Mouse (Mus musculus) limb, embryonic 11.5 days (tissue): ENCODE measurements around the gene Tsacc. TPM values are rescaled to one million over a fixed set of nuclear protein-coding genes. Genes with fewer than 3 reads are reported as not detected.
"Not testable (repeated sequence)": the region's sequence is repeated elsewhere in the genome, so short reads cannot be mapped to it uniquely, and the experiment has no call there.

Experiments
- ATAC-seq: fragments of 200-750 bp; cut with Nextera tagmentation; 2 replicates; pipeline ENCODE4 v1.8.0; 2017; ENCODE audit warnings: low read depth; ENCODE audit not compliant: insufficient number of reproducible peaks, low FRiP score, low TSS enrichment
- DNase-seq: peaks from one replicate; pipeline ENCODE4 v3.0.0-alpha.2; 2015; ENCODE audit warnings: low spot score
- H3K27ac ChIP-seq: fragments of 300-500 bp; sonication (generic); replicated peaks from 2 replicates; pipeline ENCODE4 v1.5.1; 2014; ENCODE audit warnings: low read depth, mild to moderate bottlenecking, low read length
- H3K27me3 ChIP-seq: fragments of 300-500 bp; sonication (generic); 2 replicates; pipeline ENCODE4 v1.6.1; 2014; ENCODE audit warnings: mild to moderate bottlenecking, low read length, mixed read lengths; ENCODE audit not compliant: control insufficient read depth, insufficient read depth
- H3K36me3 ChIP-seq: fragments of 300-500 bp; sonication (generic); 2 replicates; pipeline ENCODE4 v1.6.1; 2014; ENCODE audit warnings: mild to moderate bottlenecking, low read length, moderate library complexity, mixed read lengths; ENCODE audit not compliant: control insufficient read depth, insufficient read depth
- H3K4me1 ChIP-seq: fragments of 300-500 bp; sonication (generic); 2 replicates; pipeline ENCODE4 v1.6.1; 2014; ENCODE audit warnings: low read length, mixed read lengths; ENCODE audit not compliant: control insufficient read depth, insufficient read depth
- H3K4me2 ChIP-seq: fragments of 300-500 bp; sonication (generic); 2 replicates; pipeline ENCODE4 v1.6.1; 2014; ENCODE audit warnings: low read depth, mild to moderate bottlenecking, moderate library complexity; ENCODE audit not compliant: severe bottlenecking
- H3K4me3 ChIP-seq: fragments of 300-500 bp; sonication (generic); 2 replicates; pipeline ENCODE4 v1.5.1; 2014; ENCODE audit warnings: low read depth, low read length
- H3K9ac ChIP-seq: fragments of 300-500 bp; sonication (generic); 2 replicates; pipeline ENCODE4 v1.6.1; 2014; ENCODE audit warnings: mild to moderate bottlenecking, low read length
- H3K9me3 ChIP-seq: fragments of 300-500 bp; sonication (generic); 2 replicates; pipeline ENCODE4 v1.6.1; 2016; ENCODE audit warnings: low read length; ENCODE audit not compliant: control insufficient read depth
- WGBS: fragments of 180-500 bp; shearing (Covaris S2); extraction: QIAGEN DNeasy Blood & Tissue Kit; methylation state at CpG from one replicate; pipeline ENCODE4 v1.1.7; 2014; 5-methylcytosine and 5-hydroxymethylcytosine counted together
- polyA plus RNA-seq: library from polyadenylated mRNA; unstranded; fragments of >200 nt; fragmentation: Nextera tagmentation; extraction: Ambion mirVana; gene quantifications from 2 replicates; pipeline ENCODE4 v1.2.1, GENCODE M21; 2014

Gene Tsacc
- polyA plus RNA-seq, 1 experiment from 2014 or later = 11.9 TPM

GRCm38 (mm10) chr3:88291970-88292369, 4.8 kb downstream of the Tsacc start:
- peak; percentile 33 for DNase-seq
- Histone ChIP-seq H3K4me1 (no peaks in the 10 kb centered on the region), H3K36me3 (no peaks in the 10 kb centered on the region), H3K4me3 (no peak overlapping the region), H3K4me2 (no peak overlapping the region), H3K9me3 (no peaks in the 10 kb centered on the region), H3K27ac (no peak overlapping the region), H3K27me3 (no peaks in the 10 kb centered on the region), H3K9ac (no peak overlapping the region)
- WGBS = 67% methylated on average over 4 of the region's 4 CpGs
- no peak for ATAC-seq

- 86% methylated on average over 8 of the region's 10 CpGs for WGBS
- H3K36me3 ChIP-seq, H3K4me1 ChIP-seq, DNase-seq, ATAC-seq, H3K27ac ChIP-seq, H3K4me3 ChIP-seq, H3K27me3 ChIP-seq, H3K4me2 ChIP-seq, H3K9ac ChIP-seq, H3K9me3 ChIP-seq: not testable (repeated sequence)
Measured at GRCm38 (mm10) chr3:88288133-88288713, 8.6 kb downstream of the Tsacc start.

- DNase-seq (no peak), ATAC-seq (no peak)
- Histone ChIP-seq H3K4me3 (no peak within 1 kb of the TSS), H3K9ac (no peak within 1 kb of the TSS), H3K4me2 (no peak within 1 kb of the TSS), H3K4me1 (no peaks in the 10 kb centered on the region), H3K27me3 (no peaks in the 10 kb centered on the region), H3K36me3 (no peaks in the 10 kb centered on the region), H3K9me3 (no peaks in the 10 kb centered on the region), H3K27ac (no peak within 1 kb of the TSS)
- 94% methylated on average over 4 of the region's 4 CpGs for WGBS
Measured at GRCm38 (mm10) chr3:88287110-88287509, 9.7 kb downstream of the Tsacc start, which contains the start of gene Gm38392. TSS of gene Gm38392 (minus strand) at chr3:88287210.

- not testable (repeated sequence) for H3K4me3 ChIP-seq, H3K27ac ChIP-seq, H3K4me1 ChIP-seq, H3K9ac ChIP-seq, H3K9me3 ChIP-seq, H3K27me3 ChIP-seq, H3K36me3 ChIP-seq, H3K4me2 ChIP-seq, ATAC-seq, DNase-seq
- no CpG with 5 or more reads among the region's 2 CpGs for WGBS
Measured at GRCm38 (mm10) chr3:88285565-88285895, 11.3 kb downstream of the Tsacc start.

- not testable (repeated sequence) for H3K4me3 ChIP-seq, H3K4me1 ChIP-seq, H3K4me2 ChIP-seq, DNase-seq, H3K27me3 ChIP-seq, H3K36me3 ChIP-seq, H3K27ac ChIP-seq, H3K9me3 ChIP-seq, H3K9ac ChIP-seq, ATAC-seq
- WGBS = 95% methylated on average over 14 of the region's 14 CpGs
Measured at GRCm38 (mm10) chr3:88284815-88285564, 11.8 kb downstream of the Tsacc start.

GRCm38 (mm10) chr3:88281141-88281916, 15.5 kb downstream of the Tsacc start:
- not testable (repeated sequence) for DNase-seq, ATAC-seq

GRCm38 (mm10) chr3:88280035-88280434, 16.8 kb downstream of the Tsacc start:
- WGBS = 91% methylated on average over 2 of the region's 2 CpGs

More at GRCm38 (mm10) chr3:88281141-88281916, 15.5 kb downstream of the Tsacc start:
- not testable (repeated sequence) for H3K4me2 ChIP-seq, H3K36me3 ChIP-seq, H3K27ac ChIP-seq, H3K9me3 ChIP-seq, H3K27me3 ChIP-seq, H3K4me3 ChIP-seq, H3K4me1 ChIP-seq, H3K9ac ChIP-seq
- WGBS = 76% methylated on average over 11 of the region's 11 CpGs

GRCm38 (mm10) chr3:88276529-88277143, 20.2 kb downstream of the Tsacc start:
- no peak overlapping the region for H3K27ac ChIP-seq
- H3K4me3 ChIP-seq = no peak overlapping the region
- no peak overlapping the region for H3K9ac ChIP-seq
- no peaks in the 10 kb centered on the region for H3K27me3 ChIP-seq
- DNase-seq (no peak), ATAC-seq (no peak)
- no peaks in the 10 kb centered on the region for H3K4me1 ChIP-seq
- no peaks in the 10 kb centered on the region for H3K9me3 ChIP-seq
- WGBS = 34% methylated on average over 7 of the region's 7 CpGs
- H3K4me2 ChIP-seq = no peak overlapping the region
- H3K36me3 ChIP-seq = no peaks in the 10 kb centered on the region

More at GRCm38 (mm10) chr3:88280035-88280434, 16.8 kb downstream of the Tsacc start:
- Histone ChIP-seq H3K9ac (no peak overlapping the region), H3K4me3 (no peak overlapping the region), H3K27me3 (no peaks in the 10 kb centered on the region), H3K36me3 (no peaks in the 10 kb centered on the region), H3K4me1 (no peaks in the 10 kb centered on the region), H3K9me3 (no peaks in the 10 kb centered on the region), H3K4me2 (no peak overlapping the region), H3K27ac (no peak overlapping the region)
- DNase-seq = no peak
- no peak for ATAC-seq
